Mouse (Mus musculus): Measurements from ENCODE around the gene Krtap8-1. TPM values are rescaled to one million over a fixed set of nuclear protein-coding genes. Genes with fewer than 3 reads are reported as not detected.

Krtap8-1 gene
- polyA plus RNA-seq (2014; fragmentation: Nextera tagmentation; extraction: Ambion mirVana), result not detected in 2 replicates

DNA sequence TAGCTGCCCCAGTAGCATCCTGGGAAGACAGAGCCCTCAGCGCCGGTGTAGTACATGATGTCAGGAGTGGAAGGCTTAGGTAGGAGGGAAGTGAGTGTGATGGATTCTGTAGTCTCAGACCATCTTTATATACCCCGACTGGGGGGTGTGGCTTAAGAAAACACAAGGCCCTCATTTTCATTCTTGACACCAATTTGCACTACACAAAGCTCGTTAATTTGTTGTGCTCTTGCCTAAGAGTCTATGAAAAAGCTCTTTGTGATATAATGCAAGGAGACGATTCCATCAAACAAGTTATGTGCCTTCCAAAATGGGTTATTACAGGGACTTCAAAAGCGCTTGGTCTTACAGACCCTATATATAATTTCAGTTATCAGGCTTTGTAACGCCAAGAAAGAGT, at the start of gene Krtap8-1:
TSS of gene Krtap8-1 (minus strand) at position 101 of the 400 bp plus-strand sequence.
- Histone ChIP-seq H3K9me3 (ENCODE audit: control insufficient read depth, low read length) (no peaks in the 10 kb centered on the region), H3K9ac (ENCODE audit: low read length) (no peak within 1 kb of the TSS), H3K4me3 (ENCODE audit: low read depth, low read length) (no peak within 1 kb of the TSS), H3K4me1 (ENCODE audit: control insufficient read depth, insufficient read depth, low read length) (no peaks in the 10 kb centered on the region), H3K36me3 (ENCODE audit: control insufficient read depth, insufficient read depth, low read length) (no peaks in the 10 kb centered on the region), H3K27me3 (ENCODE audit: control insufficient read depth, insufficient read depth, low read length) (no peaks in the 10 kb centered on the region), H3K27ac (ENCODE audit: low read depth, low read length) (no peak within 1 kb of the TSS), H3K4me2 (ENCODE audit: low read depth) (no peak within 1 kb of the TSS)
- ATAC-seq (ENCODE audit: insufficient read depth, low FRiP score, low TSS enrichment), result no peak
- WGBS, result 91% methylated on average over 7 of the region's 7 CpGs
- DNase-seq (ENCODE audit: low spot score), result no peak

DNA sequence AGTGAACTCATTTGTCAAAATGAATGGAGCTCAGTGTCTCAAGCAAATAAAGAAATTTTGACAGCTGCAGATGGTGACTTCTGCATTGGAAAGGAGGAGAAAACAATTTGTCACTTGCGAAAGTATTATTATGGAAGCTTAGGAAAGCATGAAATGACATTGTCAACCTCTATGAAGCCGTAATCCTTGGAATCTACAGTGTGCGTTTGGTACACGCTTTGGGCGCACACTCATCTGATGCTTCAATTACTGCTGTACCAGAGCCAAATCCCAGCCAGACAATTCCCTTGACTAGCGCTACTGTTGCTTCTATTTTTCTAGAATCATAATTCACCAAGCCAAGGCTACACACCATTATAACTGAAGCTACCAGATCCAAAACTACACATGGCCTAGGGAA, 49.6 kb upstream of the Krtap8-1 start:
- H3K27me3 ChIP-seq (ENCODE audit: control insufficient read depth, insufficient read depth, low read length), result no peaks in the 10 kb centered on the region
- H3K4me3 ChIP-seq (ENCODE audit: low read depth, low read length), result no peak overlapping the region
- no peak overlapping the region for H3K27ac ChIP-seq (ENCODE audit: low read depth, low read length)
- ATAC-seq (ENCODE audit: insufficient read depth, low FRiP score, low TSS enrichment) (no peak), DNase-seq (ENCODE audit: low spot score) (no peak)
- H3K9me3 ChIP-seq (ENCODE audit: control insufficient read depth, low read length), result no peaks in the 10 kb centered on the region
- H3K4me1 ChIP-seq (ENCODE audit: control insufficient read depth, insufficient read depth, low read length), result no peaks in the 10 kb centered on the region
- WGBS, result 90% methylated on average over 6 of the region's 6 CpGs
- no peaks in the 10 kb centered on the region for H3K36me3 ChIP-seq (ENCODE audit: control insufficient read depth, insufficient read depth, low read length)
- H3K9ac ChIP-seq (ENCODE audit: low read length), result no peak overlapping the region
- H3K4me2 ChIP-seq (ENCODE audit: low read depth), result no peak overlapping the region

DNA sequence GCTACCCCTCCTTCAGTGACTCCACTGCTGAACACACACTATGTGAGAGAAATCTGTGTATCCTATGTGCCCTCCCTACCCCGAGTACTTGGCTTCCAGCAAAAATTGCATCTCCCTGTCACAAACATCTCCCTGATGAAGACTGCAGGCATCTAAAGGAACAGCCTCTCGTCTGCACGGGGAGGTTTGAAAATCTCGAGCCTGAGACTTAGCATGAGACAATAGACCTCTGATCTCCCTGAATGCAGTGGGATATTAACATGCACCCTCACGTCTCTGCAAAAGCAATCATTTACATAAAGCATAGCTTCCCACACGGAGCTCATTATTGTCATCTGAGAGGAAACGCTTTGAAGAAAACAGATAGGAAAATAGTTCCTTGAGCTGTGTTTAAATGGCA, 42.8 kb upstream of the Krtap8-1 start:
- Histone ChIP-seq H3K4me1 (ENCODE audit: control insufficient read depth, insufficient read depth, low read length) (no peaks in the 10 kb centered on the region), H3K27me3 (ENCODE audit: control insufficient read depth, insufficient read depth, low read length) (no peaks in the 10 kb centered on the region), H3K36me3 (ENCODE audit: control insufficient read depth, insufficient read depth, low read length) (no peaks in the 10 kb centered on the region), H3K4me2 (ENCODE audit: low read depth) (no peak overlapping the region), H3K4me3 (ENCODE audit: low read depth, low read length) (no peak overlapping the region), H3K9me3 (ENCODE audit: control insufficient read depth, low read length) (no peaks in the 10 kb centered on the region), H3K27ac (ENCODE audit: low read depth, low read length) (no peak overlapping the region), H3K9ac (ENCODE audit: low read length) (no peak overlapping the region)
- peak; percentile 45 for DNase-seq (ENCODE audit: low spot score)
- 43% methylated on average over 7 of the region's 7 CpGs for WGBS
- ATAC-seq (ENCODE audit: insufficient read depth, low FRiP score, low TSS enrichment), result peak; percentile 69; the same call in 1 of the 2 replicates

DNA sequence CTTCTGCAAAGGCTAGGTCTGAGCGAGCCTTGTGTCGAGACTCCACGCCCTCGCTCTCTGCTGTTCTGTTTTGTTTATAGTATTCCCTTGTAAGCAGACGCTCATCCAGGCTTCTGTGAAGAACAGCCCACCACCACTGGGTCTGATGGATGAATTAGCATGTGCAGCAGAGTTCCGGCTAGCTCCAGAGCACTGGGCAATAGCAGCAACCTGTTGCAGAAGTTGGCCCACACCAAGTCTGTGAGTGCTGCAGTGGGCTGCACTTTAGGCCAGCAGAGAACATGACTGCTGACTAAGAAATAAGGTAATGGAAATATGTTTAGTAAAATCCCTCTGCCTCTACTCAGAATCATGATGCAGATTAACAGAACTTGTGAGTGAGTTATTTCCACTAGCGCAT, 42.1 kb upstream of the Krtap8-1 start:
- ATAC-seq (ENCODE audit: insufficient read depth, low FRiP score, low TSS enrichment), result 0 out of 2 replicates have a peak, but pooled peaks have one; percentile 11

DNA sequence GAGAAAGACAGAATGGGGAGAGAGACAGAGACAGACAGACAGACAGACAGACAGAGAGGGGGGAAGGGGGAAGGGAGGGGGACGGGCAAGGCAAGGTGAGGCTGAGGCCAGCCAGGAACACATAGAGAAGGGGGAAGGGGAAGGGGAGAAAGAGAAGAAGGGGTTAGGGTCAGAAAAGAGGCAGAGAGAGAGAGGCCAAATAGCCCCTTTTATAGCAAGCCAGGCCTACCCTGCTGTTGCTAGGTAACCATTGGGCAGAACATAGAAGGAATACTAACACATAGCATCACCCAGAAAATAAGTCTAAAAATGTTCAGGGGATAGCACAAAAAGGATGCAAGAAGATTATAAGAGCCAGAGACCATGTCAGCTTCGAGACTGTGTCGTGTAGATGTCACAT, 40.6 kb upstream of the Krtap8-1 start:
- WGBS, result 73% methylated on average over 3 of the region's 3 CpGs
- 0 out of 2 replicates have a peak, but pooled peaks have one; percentile 16 for ATAC-seq (ENCODE audit: insufficient read depth, low FRiP score, low TSS enrichment)

More for the DNA sequence above, 42.1 kb upstream of the Krtap8-1 start:
- H3K27me3 ChIP-seq (ENCODE audit: control insufficient read depth, insufficient read depth, low read length), result no peaks in the 10 kb centered on the region
- no peak overlapping the region for H3K9ac ChIP-seq (ENCODE audit: low read length)
- no peaks in the 10 kb centered on the region for H3K4me1 ChIP-seq (ENCODE audit: control insufficient read depth, insufficient read depth, low read length)
- no peak overlapping the region for H3K4me2 ChIP-seq (ENCODE audit: low read depth)
- no peak overlapping the region for H3K4me3 ChIP-seq (ENCODE audit: low read depth, low read length)
- H3K9me3 ChIP-seq (ENCODE audit: control insufficient read depth, low read length), result no peaks in the 10 kb centered on the region
- no peaks in the 10 kb centered on the region for H3K36me3 ChIP-seq (ENCODE audit: control insufficient read depth, insufficient read depth, low read length)
- H3K27ac ChIP-seq (ENCODE audit: low read depth, low read length), result no peak overlapping the region
- WGBS, result 65% methylated on average over 7 of the region's 7 CpGs
- DNase-seq (ENCODE audit: low spot score), result no peak

DNA sequence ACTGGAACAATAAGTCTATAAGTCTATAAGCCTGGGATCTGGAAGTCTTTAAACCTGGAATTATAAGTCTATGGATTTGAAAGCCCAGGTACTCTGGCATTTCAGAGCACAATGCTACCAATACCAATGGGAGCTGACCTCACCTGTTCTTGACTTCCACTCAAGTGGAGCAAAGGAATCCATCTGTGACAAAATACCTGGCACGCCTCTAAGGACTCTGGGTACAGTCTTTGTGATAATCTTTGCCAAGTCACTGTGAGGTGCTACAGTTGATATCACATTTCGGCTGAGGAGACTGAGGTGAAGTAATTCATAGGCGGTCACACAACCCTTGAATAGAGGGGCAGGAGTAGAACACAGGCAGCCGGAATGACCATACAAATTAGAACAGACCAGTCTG, 33.2 kb upstream of the Krtap8-1 start:
- Histone ChIP-seq H3K27me3 (ENCODE audit: control insufficient read depth, insufficient read depth, low read length) (no peaks in the 10 kb centered on the region), H3K4me3 (ENCODE audit: low read depth, low read length) (no peak overlapping the region), H3K9ac (ENCODE audit: low read length) (no peak overlapping the region), H3K4me2 (ENCODE audit: low read depth) (no peak overlapping the region), H3K9me3 (ENCODE audit: control insufficient read depth, low read length) (no peaks in the 10 kb centered on the region), H3K36me3 (ENCODE audit: control insufficient read depth, insufficient read depth, low read length) (no peaks in the 10 kb centered on the region), H3K27ac (ENCODE audit: low read depth, low read length) (no peak overlapping the region), H3K4me1 (ENCODE audit: control insufficient read depth, insufficient read depth, low read length) (no peaks in the 10 kb centered on the region)
- DNase-seq (ENCODE audit: low spot score) (no peak), ATAC-seq (ENCODE audit: insufficient read depth, low FRiP score, low TSS enrichment) (no peak)
- WGBS, result 91% methylated on average over 4 of the region's 4 CpGs

More for the DNA sequence above, 40.6 kb upstream of the Krtap8-1 start:
- no peak overlapping the region for H3K27ac ChIP-seq (ENCODE audit: low read depth, low read length)
- H3K9me3 ChIP-seq (ENCODE audit: control insufficient read depth, low read length), result no peaks in the 10 kb centered on the region
- no peaks in the 10 kb centered on the region for H3K27me3 ChIP-seq (ENCODE audit: control insufficient read depth, insufficient read depth, low read length)
- H3K4me3 ChIP-seq (ENCODE audit: low read depth, low read length), result no peak overlapping the region
- no peak overlapping the region for H3K4me2 ChIP-seq (ENCODE audit: low read depth)
- H3K4me1 ChIP-seq (ENCODE audit: control insufficient read depth, insufficient read depth, low read length), result no peaks in the 10 kb centered on the region
- H3K36me3 ChIP-seq (ENCODE audit: control insufficient read depth, insufficient read depth, low read length), result no peaks in the 10 kb centered on the region
- H3K9ac ChIP-seq (ENCODE audit: low read length), result no peak overlapping the region
- DNase-seq (ENCODE audit: low spot score), result no peak

DNA sequence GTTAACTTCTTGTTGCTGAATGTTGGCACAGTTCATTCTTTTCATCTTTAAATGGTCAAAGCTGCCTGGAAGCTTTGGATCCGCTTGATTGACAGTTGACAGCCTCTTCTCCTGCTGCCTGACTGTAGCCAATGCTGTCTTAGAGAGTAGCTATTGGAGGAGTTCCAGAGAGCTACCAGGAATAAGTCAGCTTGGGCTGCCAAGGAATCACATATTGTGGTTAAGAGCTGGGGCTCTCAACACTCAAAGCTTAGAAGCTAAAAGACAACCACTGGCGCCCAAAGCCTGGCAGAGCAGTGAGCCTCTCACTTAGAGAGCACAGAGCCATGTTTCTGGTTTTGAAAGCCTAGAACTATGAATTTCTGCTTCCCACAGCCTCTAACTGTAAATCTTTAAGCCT, 32.8 kb upstream of the Krtap8-1 start:
- WGBS, result 87% methylated on average over 2 of the region's 2 CpGs
- DNase-seq (ENCODE audit: low spot score) (no peak), ATAC-seq (ENCODE audit: insufficient read depth, low FRiP score, low TSS enrichment) (no peak)
- Histone ChIP-seq H3K4me1 (ENCODE audit: control insufficient read depth, insufficient read depth, low read length) (no peaks in the 10 kb centered on the region), H3K27me3 (ENCODE audit: control insufficient read depth, insufficient read depth, low read length) (no peaks in the 10 kb centered on the region), H3K4me2 (ENCODE audit: low read depth) (no peak overlapping the region), H3K9ac (ENCODE audit: low read length) (no peak overlapping the region), H3K9me3 (ENCODE audit: control insufficient read depth, low read length) (no peaks in the 10 kb centered on the region), H3K36me3 (ENCODE audit: control insufficient read depth, insufficient read depth, low read length) (no peaks in the 10 kb centered on the region), H3K4me3 (ENCODE audit: low read depth, low read length) (no peak overlapping the region), H3K27ac (ENCODE audit: low read depth, low read length) (no peak overlapping the region)

DNA sequence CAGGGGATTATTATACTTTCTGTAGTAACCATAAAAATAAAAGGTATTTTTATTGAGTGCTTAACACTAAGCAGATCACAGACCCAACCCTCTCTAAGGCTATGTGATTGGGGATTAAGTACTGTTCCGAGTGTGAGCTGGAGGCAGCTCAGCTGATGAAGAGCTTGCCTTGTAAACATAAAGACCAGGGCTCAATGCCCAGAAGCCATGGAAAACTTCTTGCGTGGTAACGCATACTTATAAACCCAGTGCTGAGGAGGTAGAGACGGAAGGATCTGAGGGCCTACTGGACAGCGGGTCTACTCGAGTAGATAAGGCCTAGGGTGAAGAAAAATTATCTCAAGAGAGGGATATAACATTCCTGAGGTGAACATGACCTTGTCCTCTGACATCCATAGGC, 32.3 kb upstream of the Krtap8-1 start:
- Histone ChIP-seq H3K27ac (ENCODE audit: low read depth, low read length) (no peak overlapping the region), H3K4me2 (ENCODE audit: low read depth) (no peak overlapping the region), H3K4me3 (ENCODE audit: low read depth, low read length) (no peak overlapping the region), H3K9ac (ENCODE audit: low read length) (no peak overlapping the region), H3K36me3 (ENCODE audit: control insufficient read depth, insufficient read depth, low read length) (no peaks in the 10 kb centered on the region), H3K27me3 (ENCODE audit: control insufficient read depth, insufficient read depth, low read length) (no peaks in the 10 kb centered on the region), H3K9me3 (ENCODE audit: control insufficient read depth, low read length) (no peaks in the 10 kb centered on the region), H3K4me1 (ENCODE audit: control insufficient read depth, insufficient read depth, low read length) (no peaks in the 10 kb centered on the region)
- WGBS, result 93% methylated on average over 6 of the region's 6 CpGs
- DNase-seq (ENCODE audit: low spot score) (no peak), ATAC-seq (ENCODE audit: insufficient read depth, low FRiP score, low TSS enrichment) (no peak)

DNA sequence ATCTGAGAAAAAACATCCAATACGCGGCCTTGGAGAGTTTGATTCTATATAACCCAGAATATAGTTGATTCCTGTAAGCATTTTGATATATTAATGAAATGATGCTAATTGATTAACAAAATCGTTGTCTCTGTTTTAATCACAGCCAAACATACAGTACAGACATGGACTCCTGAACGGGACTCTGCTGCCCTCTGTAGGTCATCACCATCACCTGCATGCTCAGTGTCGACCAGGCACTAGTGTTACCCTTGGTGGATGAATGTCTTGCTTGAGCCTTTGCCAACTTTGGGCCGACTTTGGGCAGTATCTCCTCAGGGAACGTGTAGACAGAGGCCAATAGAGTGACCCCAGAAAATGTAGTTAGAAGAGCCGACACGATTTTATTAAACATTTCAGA, 29.9 kb upstream of the Krtap8-1 start:
- Histone ChIP-seq H3K4me1 (ENCODE audit: control insufficient read depth, insufficient read depth, low read length) (no peaks in the 10 kb centered on the region), H3K27me3 (ENCODE audit: control insufficient read depth, insufficient read depth, low read length) (no peaks in the 10 kb centered on the region), H3K9ac (ENCODE audit: low read length) (no peak overlapping the region), H3K27ac (ENCODE audit: low read depth, low read length) (no peak overlapping the region), H3K4me3 (ENCODE audit: low read depth, low read length) (no peak overlapping the region), H3K4me2 (ENCODE audit: low read depth) (no peak overlapping the region), H3K36me3 (ENCODE audit: control insufficient read depth, insufficient read depth, low read length) (no peaks in the 10 kb centered on the region), H3K9me3 (ENCODE audit: control insufficient read depth, low read length) (no peaks in the 10 kb centered on the region)
- ATAC-seq (ENCODE audit: insufficient read depth, low FRiP score, low TSS enrichment) (peak; percentile 67), DNase-seq (ENCODE audit: low spot score) (peak; percentile 20)
- 70% methylated on average over 9 of the region's 9 CpGs for WGBS
